Mouse (Mus musculus) CH12.LX (cell line): ENCODE data around the gene Gpx1. TPM values are rescaled to one million over a fixed set of nuclear protein-coding genes. Genes with fewer than 3 reads are reported as not detected.

ENCODE experiments used
- DNase-seq: peaks from one replicate; pipeline ENCODE4 v3.0.0-alpha.2; 2013; ENCODE audit errors: extremely low read depth
- H3K27ac ChIP-seq: 2 replicates; pipeline ENCODE4 v1.5.1; 2012; ENCODE audit warnings: low read depth, mild to moderate bottlenecking, control low read depth, moderate library complexity; ENCODE audit not compliant: insufficient read depth
- H3K27me3 ChIP-seq: replicated peaks from 2 replicates; pipeline ENCODE3; 2012; ENCODE audit warnings: inconsistent platforms
- H3K36me3 ChIP-seq, 2 experiments: replicated peaks in 1 of 2; 2 replicates each; pipeline versions ENCODE3 to v1.6.1; 2012; ENCODE audit warnings: inconsistent platforms in 1 of 2, low read length in 1 of 2, mild to moderate bottlenecking in 1 of 2, mixed read lengths in 1 of 2, moderate library complexity in 1 of 2; ENCODE audit not compliant: control insufficient read depth in 1 of 2, insufficient read depth in 1 of 2
- H3K4me1 ChIP-seq, 2 experiments: 2 replicates each; pipeline ENCODE4 v1.6.1; 2012; ENCODE audit warnings: inconsistent platforms in 1 of 2, moderate library complexity in 1 of 2; ENCODE audit not compliant: insufficient read depth in 2 of 2, control insufficient read depth in 1 of 2
- H3K4me2 ChIP-seq: 2 replicates; pipeline ENCODE4 v1.6.1; 2012; ENCODE audit warnings: low read depth, mild to moderate bottlenecking, control low read depth; ENCODE audit not compliant: poor library complexity, insufficient read depth, severe bottlenecking
- H3K4me3 ChIP-seq, 3 experiments: fragments of 150-350 bp in 1 of 3; sonication (generic) in 1 of 3; replicated peaks in 1 of 3; 2 replicates each; pipeline versions ENCODE3 to v1.5.1; 2011 to 2012; ENCODE audit warnings: low read depth in 2 of 3, low read length in 2 of 3, mild to moderate bottlenecking in 2 of 3, moderate library complexity in 2 of 3, control low read depth in 1 of 3, improper control_type of control experiment in 1 of 3, inconsistent platforms in 1 of 3, mixed read lengths in 1 of 3; ENCODE audit not compliant: poor library complexity in 1 of 3
- H3K79me2 ChIP-seq: replicated peaks from 2 replicates; pipeline ENCODE4 v1.6.1; 2012; ENCODE audit warnings: mild to moderate bottlenecking, moderate library complexity; ENCODE audit not compliant: control insufficient read depth, poor library complexity, insufficient read depth, severe bottlenecking; ENCODE audit errors: extremely low read depth
- H3K9ac ChIP-seq: 2 replicates; pipeline ENCODE4 v1.6.1; 2012; ENCODE audit warnings: low read depth, mild to moderate bottlenecking, control low read depth, moderate library complexity; ENCODE audit not compliant: insufficient read depth
- H3K9me3 ChIP-seq: replicated peaks from 2 replicates; pipeline ENCODE3; 2012; ENCODE audit warnings: low read length, inconsistent platforms, mixed read lengths
- BHLHE40 ChIP-seq: IDR thresholded peaks from 2 replicates; pipeline ENCODE4 v1.6.1; 2011; ENCODE audit warnings: mild to moderate bottlenecking, low read depth, low read length, improper control_type of control experiment
- CHD2 ChIP-seq: IDR thresholded peaks from 2 replicates; pipeline ENCODE4 v1.6.1; 2011; ENCODE audit warnings: low read length, improper control_type of control experiment
- E2F4 ChIP-seq: IDR thresholded peaks from 2 replicates; pipeline ENCODE4 v1.6.1; 2011; ENCODE audit warnings: low read depth, low read length, improper control_type of control experiment; ENCODE audit not compliant: insufficient replicate concordance
- ELF1 ChIP-seq: IDR thresholded peaks from 2 replicates; pipeline ENCODE4 v1.6.1; 2014; ENCODE audit warnings: low read depth, mild to moderate bottlenecking, inconsistent platforms, low read length, improper control_type of control experiment
- EP300 ChIP-seq: IDR thresholded peaks from 2 replicates; pipeline ENCODE4 v1.6.1; 2011; ENCODE audit warnings: low read length, improper control_type of control experiment
- ETS1 ChIP-seq: conservative IDR thresholded peaks from 2 replicates; pipeline ENCODE4 v1.6.1; 2012; ENCODE audit warnings: low read depth, mild to moderate bottlenecking, inconsistent platforms, low read length, improper control_type of control experiment, moderate library complexity
- GABPA ChIP-seq: IDR thresholded peaks from 2 replicates; pipeline ENCODE4 v1.6.1; 2012; ENCODE audit warnings: low read depth, low read length, improper control_type of control experiment, inconsistent platforms; ENCODE audit not compliant: insufficient replicate concordance
- JUND ChIP-seq: conservative IDR thresholded peaks from 2 replicates; pipeline ENCODE4 v1.6.1; 2011; ENCODE audit warnings: low read depth, low read length, improper control_type of control experiment
- MAFK ChIP-seq: IDR thresholded peaks from 2 replicates; pipeline ENCODE4 v1.6.1; 2011; ENCODE audit warnings: low read length, improper control_type of control experiment; ENCODE audit not compliant: insufficient replicate concordance
- MAX ChIP-seq: IDR thresholded peaks from 2 replicates; pipeline ENCODE4 v1.6.1; 2011; ENCODE audit warnings: low read length, improper control_type of control experiment
- MAZ ChIP-seq: IDR thresholded peaks from 2 replicates; pipeline ENCODE4 v1.6.1; 2012; ENCODE audit warnings: low read depth, mild to moderate bottlenecking, inconsistent platforms, low read length, improper control_type of control experiment, moderate library complexity
- MEF2A ChIP-seq: IDR thresholded peaks from 2 replicates; pipeline ENCODE4 v1.6.1; 2014; ENCODE audit warnings: low read depth, mild to moderate bottlenecking, inconsistent platforms, low read length, improper control_type of control experiment, borderline replicate concordance
- NELFE ChIP-seq: IDR thresholded peaks from 2 replicates; pipeline ENCODE4 v1.6.1; 2011; ENCODE audit warnings: low read depth, low read length, improper control_type of control experiment
- NRF1 ChIP-seq: IDR thresholded peaks from 2 replicates; pipeline ENCODE4 v1.6.1; 2014; ENCODE audit warnings: low read depth, mild to moderate bottlenecking, inconsistent platforms, low read length, improper control_type of control experiment, moderate library complexity
- POLR2A ChIP-seq: IDR thresholded peaks from 2 replicates; pipeline ENCODE4 v1.6.1; 2011; ENCODE audit warnings: low read depth, mild to moderate bottlenecking, improper control_type of control experiment, low read length
- RAD21 ChIP-seq: IDR thresholded peaks from 2 replicates; pipeline ENCODE4 v1.6.1; 2011; ENCODE audit warnings: low read depth, mild to moderate bottlenecking, low read length, improper control_type of control experiment, moderate library complexity
- RCOR1 ChIP-seq: conservative IDR thresholded peaks from 2 replicates; pipeline ENCODE4 v1.6.1; 2012; ENCODE audit warnings: low read depth, mild to moderate bottlenecking, inconsistent platforms, low read length, improper control_type of control experiment
- SIN3A ChIP-seq: IDR thresholded peaks from 2 replicates; pipeline ENCODE4 v1.6.1; 2012; ENCODE audit warnings: low read length, improper control_type of control experiment, inconsistent platforms
- TBP ChIP-seq: conservative IDR thresholded peaks from 2 replicates; pipeline ENCODE4 v1.6.1; 2011; ENCODE audit warnings: low read depth, low read length, improper control_type of control experiment
- TCF12 ChIP-seq: IDR thresholded peaks from 2 replicates; pipeline ENCODE4 v1.6.1; 2014; ENCODE audit warnings: low read depth, mild to moderate bottlenecking, inconsistent platforms, low read length, improper control_type of control experiment
- UBTF ChIP-seq: IDR thresholded peaks from 2 replicates; pipeline ENCODE4 v1.6.1; 2012; ENCODE audit warnings: low read depth, mild to moderate bottlenecking, inconsistent platforms, low read length, improper control_type of control experiment, moderate library complexity
- ZKSCAN1 ChIP-seq: IDR thresholded peaks from 2 replicates; pipeline ENCODE4 v1.6.1; 2012; ENCODE audit warnings: low read depth, inconsistent platforms, low read length, improper control_type of control experiment, borderline replicate concordance
- ZNF384 ChIP-seq: IDR thresholded peaks from 2 replicates; pipeline ENCODE4 v1.6.1; 2012; ENCODE audit warnings: low read depth, low read length, improper control_type of control experiment, inconsistent platforms
- dilution Hi-C: fragments of 300-500 bp; cut with MboI; formaldehyde crosslinking; loops from 2 replicates; pipeline ENCODE4 v1.14.3; 2020; ENCODE audit warnings: low sequenced_read_pairs; ENCODE audit not compliant: extremely low pct_unique_long_range_greater_than_20kb, extremely low pct_ligation_motif_present
- in situ Hi-C: fragments of 300-500 bp; cut with MboI; formaldehyde crosslinking; loops from 3 replicates; pipeline ENCODE4 v1.14.3; 2019; ENCODE audit warnings: low sequenced_read_pairs, low pct_ligation_motif_present, low pct_unique_long_range_greater_than_20kb, mixed read lengths
- polyA plus RNA-seq: library from polyadenylated mRNA; unstranded; fragments of >175 nt; gene quantifications from 2 replicates; pipeline ENCODE4 v1.2.1, GENCODE M21; 2012; ENCODE audit warnings: low read depth; ENCODE audit not compliant: insufficient read length
- total RNA-seq, 2 experiments: library from RNA; depleted of rRNA; stranded (reverse); fragments of 300-350 nt in 1 of 2; fragments of >200 nt in 1 of 2; gene quantifications; 2 replicates each; pipeline ENCODE4 v1.2.3; 2012 to 2014

Gene Gpx1
- total and polyA plus RNA-seq, 3 experiments, result 506 to 883 (median 813) TPM

DNA sequence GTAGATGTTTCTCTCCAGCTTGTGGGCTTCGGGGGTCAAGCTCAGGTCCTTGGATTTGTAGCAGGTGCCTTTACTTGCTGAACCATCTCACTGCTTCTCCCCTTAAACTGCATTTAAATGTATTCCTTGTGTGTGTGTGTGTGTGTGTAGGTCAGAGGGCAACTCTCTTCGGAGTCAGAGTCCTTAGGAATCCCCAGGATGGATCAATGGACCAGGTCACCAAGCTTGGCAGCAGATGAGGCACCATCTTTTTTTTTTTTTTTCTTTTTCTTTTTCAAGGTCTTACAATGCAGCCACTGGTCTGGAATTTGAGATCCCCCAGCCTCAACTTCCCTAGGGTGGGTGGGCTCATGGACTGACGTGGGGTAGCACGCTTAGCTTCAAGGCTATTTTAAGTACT, 5.8 kb downstream of the Gpx1 start:
- Histone ChIP-seq H3K4me2 (no peak overlapping the region), H3K4me1 (peaks cover 14 to 47% of the 10 kb centered on the region in 2 experiments), H3K79me2 (peaks cover 20% of the 10 kb centered on the region), H3K9ac (no peak overlapping the region), H3K27me3 (no peaks in the 10 kb centered on the region), H3K4me3 (no peak overlapping the region), H3K27ac (no peak overlapping the region), H3K36me3 (peaks cover 0 to 20% of the 10 kb centered on the region in 2 experiments), H3K9me3 (no peaks in the 10 kb centered on the region)
- no peak for DNase-seq
- in situ Hi-C loops, result no loop called here
- TF ChIP-seq ZKSCAN1 (no peak), GABPA (no peak)
- dilution Hi-C loops, result no loop called here

DNA sequence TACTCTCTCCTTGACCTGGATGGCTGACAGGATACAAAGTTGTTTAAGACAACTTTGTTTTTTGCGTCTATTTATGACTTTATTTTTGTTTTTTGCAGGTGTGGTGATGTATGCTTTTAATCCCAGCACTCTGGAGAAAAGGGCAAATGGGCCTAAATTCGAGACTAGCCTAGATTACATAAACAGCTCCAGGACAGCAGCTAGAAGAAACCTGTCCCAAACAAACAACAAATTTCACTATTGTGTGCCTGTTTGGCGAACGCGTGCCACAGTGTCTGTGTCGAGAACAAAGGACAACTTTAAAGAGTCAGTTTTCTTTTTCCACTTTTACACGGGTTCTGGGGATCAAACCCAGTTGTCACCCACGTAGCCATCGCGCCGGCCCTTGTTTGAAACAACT, 8.3 kb downstream of the Gpx1 start:
- TF ChIP-seq BHLHE40 (peak; percentile 39; the same call in 1 of the 2 replicates), MEF2A (no peak; the same call in 1 of the 2 replicates), MAX (peak; percentile 47; the same call in 1 of the 2 replicates)
- peak overlapping the region; percentile 53 to 97 (median 81) for H3K4me3 ChIP-seq
- peak overlapping the region; percentile 61; the same call in 1 of the 2 replicates for H3K27ac ChIP-seq
- no peaks in the 10 kb centered on the region for H3K27me3 ChIP-seq
- dilution Hi-C loops, result no loop called here
- peak overlapping the region; percentile 79 for H3K4me2 ChIP-seq
- no peak for DNase-seq
- peaks cover 12 to 30% of the 10 kb centered on the region in 2 experiments for H3K36me3 ChIP-seq
- H3K9ac ChIP-seq, result peak overlapping the region; percentile 70
- H3K9me3 ChIP-seq, result peaks cover 7% of the 10 kb centered on the region
- in situ Hi-C loops, result no loop called here
- peaks cover 3 to 31% of the 10 kb centered on the region in 2 experiments; a peak in 3 of 4 replicates for H3K4me1 ChIP-seq
- peaks cover 24% of the 10 kb centered on the region for H3K79me2 ChIP-seq

DNA sequence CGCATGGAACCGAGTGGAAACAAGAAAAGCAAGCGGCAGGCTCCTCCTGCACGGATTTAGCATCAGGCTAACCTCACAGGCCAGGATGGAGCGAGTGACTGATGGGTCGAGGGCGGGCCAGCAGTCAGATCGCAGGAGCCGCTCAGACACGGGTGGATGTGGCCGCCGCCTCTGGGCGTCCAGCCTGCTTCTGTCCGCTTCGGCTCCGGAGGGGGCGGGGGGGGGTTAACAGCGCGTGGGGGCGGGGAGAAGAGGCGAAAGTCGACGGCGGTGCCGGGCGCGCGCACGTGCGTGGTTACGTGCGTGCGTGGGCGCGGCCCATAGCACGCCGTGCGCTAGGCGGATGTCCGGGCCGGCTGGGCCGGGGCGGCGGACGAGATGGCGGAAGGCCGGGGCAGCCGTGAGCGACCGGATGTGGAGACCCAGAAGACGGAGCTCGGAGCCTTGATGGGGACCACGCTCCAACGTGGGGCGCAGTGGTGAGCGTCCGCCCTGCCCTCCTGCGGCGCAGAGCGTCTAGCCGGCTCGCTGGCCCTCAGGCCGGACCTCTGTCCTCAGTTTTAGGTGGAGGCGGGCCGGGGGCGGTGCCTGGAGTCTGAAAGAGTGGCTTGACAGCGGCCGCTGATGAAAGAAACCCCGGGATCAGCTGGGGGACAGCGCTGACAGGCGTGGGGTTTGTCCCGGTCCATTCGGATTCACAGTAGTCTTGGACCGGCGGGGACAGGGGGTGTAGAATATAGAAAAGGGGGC, 9.0 kb downstream of the Gpx1 start, which contains the start of gene Usp4:
Gene Usp4, plus strand, starts transcription at position 314 of the 750 bp plus-strand sequence.
- peak within 1 kb of the TSS; percentile 79 for H3K4me2 ChIP-seq
- dilution Hi-C loops (no loop called here), in situ Hi-C loops (no loop called here)
- peak; percentile 75 for DNase-seq
- H3K27ac ChIP-seq, result peak within 1 kb of the TSS; percentile 83
- H3K4me1 ChIP-seq, result peaks cover 3 to 24% of the 10 kb centered on the region in 2 experiments; a peak in 3 of 4 replicates
- peaks cover 18 to 37% of the 10 kb centered on the region in 2 experiments for H3K36me3 ChIP-seq
- H3K9me3 ChIP-seq, result peaks cover 7% of the 10 kb centered on the region
- no peaks in the 10 kb centered on the region for H3K27me3 ChIP-seq
- peaks cover 24% of the 10 kb centered on the region for H3K79me2 ChIP-seq
- H3K4me3 ChIP-seq, result peak within 1 kb of the TSS; percentile 87 to 97 (median 92)
- peak within 1 kb of the TSS; percentile 89 for H3K9ac ChIP-seq
- TF ChIP-seq TBP, result 0 out of 2 replicates have a peak, but pooled peaks have one; percentile 27
- peak; percentile 86 for TF ChIP-seq BHLHE40
- no peak; the same call in 1 of the 2 replicates for TF ChIP-seq MEF2A
- TF ChIP-seq ETS1, result no peak; the same call in 1 of the 2 replicates
- TF ChIP-seq SIN3A, result peak; percentile 91
- TF ChIP-seq NRF1, result peak; percentile 72
- TF ChIP-seq NELFE, result peak; percentile 79
- peak; percentile 77 for TF ChIP-seq TCF12
- no peak for TF ChIP-seq UBTF
- TF ChIP-seq EP300, result no peak
- no peak for TF ChIP-seq RAD21
- TF ChIP-seq JUND, result no peak
- TF ChIP-seq ZNF384, result no peak
- TF ChIP-seq MAZ, result no peak
- TF ChIP-seq ELF1, result peak; percentile 91
- TF ChIP-seq MAFK, result no peak
- no peak for TF ChIP-seq RCOR1
- peak; percentile 91 for TF ChIP-seq POLR2A
- no peak; the same call in 1 of the 2 replicates for TF ChIP-seq CHD2
- no peak for TF ChIP-seq E2F4
- no peak for TF ChIP-seq GABPA
